In genomic region chr3:152880121-152880835, GRCm38 (mm10) we compare ENCODE assay signal across 13 mouse cellular contexts.
A peak's percentile ranks its signal among the peaks of the same experiment; 100 is the strongest.
DNase-seq lines count a peak whose midpoint lies in the region; ATAC-seq and TF ChIP-seq lines count a peak whose summit lies in the region.
"Had no signal": no experiment of that assay in that cellular context is flagged by ENCODE, and none has a peak within 500 bp of the region (broad histone marks: within the 10 kb centered on the region; RNA-seq: fewer than 3 reads in every experiment).

No protein-coding gene starts in this region.

- no peak for TF ChIP-seq CTCF in intestine, postnatal 0 days (IDR thresholded peaks at IDR 0.05; ENCODE audit: low read depth)

- DNase-seq in intestine, embryonic 14.5 days (ENCODE audit: low spot score), result no peak
- DNase-seq in lung, postnatal 10 days, result no peak
- DNase-seq in embryonic facial prominence, embryonic 11.5 days (ENCODE audit: low spot score), result peak; percentile 70
- DNase-seq in yolk sac, embryonic 10.5 days (ENCODE audit: low spot score), result no peak
- DNase-seq: cerebellum, adult 8-10 months; kidney, postnatal 10 days; liver, postnatal 0 days; thymus, postnatal 36 days had no signal

- 26% methylated on average over 15 of the region's 15 CpGs for WGBS in intestine, embryonic 14.5 days
- 41% methylated on average over 15 of the region's 15 CpGs for WGBS in intestine, postnatal 0 days
- 26% methylated on average over 15 of the region's 15 CpGs for WGBS in lung, embryonic 15.5 days
- 39% methylated on average over 15 of the region's 15 CpGs for WGBS in embryonic facial prominence, embryonic 11.5 days
- 22% methylated on average over 15 of the region's 15 CpGs for WGBS in midbrain, embryonic 16.5 days

- H3K9me3 ChIP-seq in intestine, embryonic 14.5 days (ENCODE audit: control insufficient read depth, low read length), result no peaks in the 10 kb centered on the region
- no peaks in the 10 kb centered on the region for H3K9me3 ChIP-seq in intestine, postnatal 0 days (ENCODE audit: control insufficient read depth)
- no peaks in the 10 kb centered on the region for H3K9me3 ChIP-seq in lung, embryonic 15.5 days
- no peaks in the 10 kb centered on the region for H3K9me3 ChIP-seq in embryonic facial prominence, embryonic 11.5 days (replicated peaks; ENCODE audit: control insufficient read depth, low read length)
- H3K9me3 ChIP-seq in midbrain, embryonic 16.5 days (replicated peaks; ENCODE audit: control insufficient read depth, low read length, poor library complexity, severe bottlenecking), result no peaks in the 10 kb centered on the region

- no peak overlapping the region; the same call in 1 of the 2 replicates for H3K27ac ChIP-seq in intestine, embryonic 14.5 days (ENCODE audit: low read depth)
- no peak overlapping the region for H3K27ac ChIP-seq in intestine, postnatal 0 days (ENCODE audit: low read depth, low read length)
- H3K27ac ChIP-seq in lung, embryonic 15.5 days, result peak overlapping the region; percentile 30; the same call in 1 of the 2 replicates
- H3K27ac ChIP-seq in embryonic facial prominence, embryonic 11.5 days (replicated peaks; ENCODE audit: low read depth, low read length), result no peak overlapping the region
- 0 out of 2 replicates have a peak overlapping the region, but pooled peaks have one; percentile 4 for H3K27ac ChIP-seq in midbrain, embryonic 16.5 days (ENCODE audit: low read length)

- peaks cover 10% of the 10 kb centered on the region for H3K4me1 ChIP-seq in intestine, embryonic 14.5 days (replicated peaks; ENCODE audit: control insufficient read depth, insufficient read depth, low read length)
- no peaks in the 10 kb centered on the region for H3K4me1 ChIP-seq in intestine, postnatal 0 days (replicated peaks; ENCODE audit: control insufficient read depth, insufficient read depth, low read length)
- H3K4me1 ChIP-seq in lung, embryonic 15.5 days, result peaks cover 6% of the 10 kb centered on the region
- no peaks in the 10 kb centered on the region for H3K4me1 ChIP-seq in embryonic facial prominence, embryonic 11.5 days (ENCODE audit: control insufficient read depth, insufficient read depth, low read length)
- H3K4me1 ChIP-seq in midbrain, embryonic 16.5 days (ENCODE audit: control insufficient read depth, insufficient read depth, low read length), result peaks cover 21% of the 10 kb centered on the region

- H3K9ac ChIP-seq in intestine, embryonic 14.5 days (ENCODE audit: low read length), result 0 out of 2 replicates have a peak overlapping the region, but pooled peaks have one; percentile 6
- H3K9ac ChIP-seq in intestine, postnatal 0 days (ENCODE audit: low read depth, low read length), result no peak overlapping the region
- H3K9ac ChIP-seq in lung, embryonic 15.5 days, result no peak overlapping the region
- no peak overlapping the region for H3K9ac ChIP-seq in embryonic facial prominence, embryonic 11.5 days (replicated peaks; ENCODE audit: low read length)
- H3K9ac ChIP-seq in midbrain, embryonic 16.5 days (ENCODE audit: low read depth, low read length), result no peak overlapping the region
- H3K9ac ChIP-seq: liver, postnatal 0 days had no signal

- ATAC-seq in intestine, embryonic 14.5 days (replicated peaks; ENCODE audit: low FRiP score, low TSS enrichment, low read depth), result 0 out of 2 replicates have a peak, but pooled peaks have one; percentile 40
- ATAC-seq in intestine, postnatal 0 days, result no peak
- ATAC-seq in lung, embryonic 15.5 days (ENCODE audit: borderline replicate concordance, extremely low read depth, low FRiP score, low TSS enrichment), result peak; percentile 72; the same call in 1 of the 2 replicates
- peak; percentile 53; the same call in 1 of the 2 replicates for ATAC-seq in embryonic facial prominence, embryonic 11.5 days (replicated peaks; ENCODE audit: insufficient number of reproducible peaks, low FRiP score, low TSS enrichment, low read depth)
- ATAC-seq in midbrain, embryonic 16.5 days, result peak; percentile 63; the same call in 1 of the 2 replicates
- ATAC-seq in megakaryocyte progenitor cell, adult 5-6 weeks (replicated peaks; ENCODE audit: poor library complexity), result no peak
- ATAC-seq: liver, postnatal 0 days had no signal

- H3K4me2 ChIP-seq in intestine, embryonic 14.5 days (ENCODE audit: low read length), result peak overlapping the region; percentile 26; the same call in 1 of the 2 replicates
- no peak overlapping the region for H3K4me2 ChIP-seq in intestine, postnatal 0 days (replicated peaks; ENCODE audit: low read depth)
- peak overlapping the region; percentile 25 for H3K4me2 ChIP-seq in lung, embryonic 15.5 days
- no peak overlapping the region for H3K4me2 ChIP-seq in embryonic facial prominence, embryonic 11.5 days (ENCODE audit: low read depth, low read length)
- no peak overlapping the region for H3K4me2 ChIP-seq in midbrain, embryonic 16.5 days (ENCODE audit: low read length)

- no peaks in the 10 kb centered on the region for H3K36me3 ChIP-seq in intestine, embryonic 14.5 days (ENCODE audit: control insufficient read depth, insufficient read depth, low read length)
- H3K36me3 ChIP-seq in intestine, postnatal 0 days (ENCODE audit: control insufficient read depth, insufficient read depth), result no peaks in the 10 kb centered on the region
- H3K36me3 ChIP-seq in lung, embryonic 15.5 days, result no peaks in the 10 kb centered on the region
- no peaks in the 10 kb centered on the region for H3K36me3 ChIP-seq in embryonic facial prominence, embryonic 11.5 days (replicated peaks; ENCODE audit: control insufficient read depth, insufficient read depth, low read depth, low read length)
- H3K36me3 ChIP-seq in midbrain, embryonic 16.5 days (ENCODE audit: control insufficient read depth, insufficient read depth, low read length), result no peaks in the 10 kb centered on the region

- H3K4me3 ChIP-seq in intestine, embryonic 14.5 days (ENCODE audit: low read depth, low read length), result no peak overlapping the region
- H3K4me3 ChIP-seq in intestine, postnatal 0 days (ENCODE audit: low read depth, low read length), result no peak overlapping the region
- no peak overlapping the region for H3K4me3 ChIP-seq in lung, embryonic 15.5 days
- no peak overlapping the region for H3K4me3 ChIP-seq in embryonic facial prominence, embryonic 11.5 days (ENCODE audit: low read depth, low read length)
- H3K4me3 ChIP-seq in midbrain, embryonic 16.5 days (ENCODE audit: low read depth, low read length), result no peak overlapping the region
- H3K4me3 ChIP-seq: erythroblast, embryonic 14.5 days had no signal

- no peaks in the 10 kb centered on the region for H3K27me3 ChIP-seq in intestine, embryonic 14.5 days (replicated peaks; ENCODE audit: control insufficient read depth, insufficient read depth, low read length)
- no peaks in the 10 kb centered on the region for H3K27me3 ChIP-seq in intestine, postnatal 0 days (replicated peaks; ENCODE audit: control insufficient read depth, insufficient read depth, low read length)
- no peaks in the 10 kb centered on the region for H3K27me3 ChIP-seq in lung, embryonic 15.5 days
- H3K27me3 ChIP-seq in embryonic facial prominence, embryonic 11.5 days (ENCODE audit: control insufficient read depth, insufficient read depth, low read length), result no peaks in the 10 kb centered on the region
- H3K27me3 ChIP-seq in midbrain, embryonic 16.5 days (ENCODE audit: control insufficient read depth, insufficient read depth, low read depth, low read length), result no peaks in the 10 kb centered on the region

Comparison
In these comparisons a context has a peak if more than half of its experiments do, and no peak if none do; other contexts are left out.
1. ATAC-seq: peak in intestine, embryonic 14.5 days (single experiment), lung, embryonic 15.5 days (single experiment), embryonic facial prominence, embryonic 11.5 days (single experiment) and midbrain, embryonic 16.5 days (single experiment); none in intestine, postnatal 0 days (single experiment) and megakaryocyte progenitor cell, adult 5-6 weeks (single experiment).
2. H3K4me2 ChIP-seq: peak in intestine, embryonic 14.5 days (single experiment) and lung, embryonic 15.5 days (single experiment); none in intestine, postnatal 0 days (single experiment), embryonic facial prominence, embryonic 11.5 days (single experiment) and midbrain, embryonic 16.5 days (single experiment).
3. H3K27ac ChIP-seq: peak in lung, embryonic 15.5 days (single experiment) and midbrain, embryonic 16.5 days (single experiment); none in intestine, embryonic 14.5 days (single experiment), intestine, postnatal 0 days (single experiment) and embryonic facial prominence, embryonic 11.5 days (single experiment).